Mouse (Mus musculus) small intestine, adult 2 months (tissue): ENCODE data around the gene Rpa2.
"Not testable (repeated sequence)": the region's sequence is repeated elsewhere in the genome, so short reads cannot be mapped to it uniquely, and the experiment has no call there.

Source experiments
- CTCF ChIP-seq: fragments of 200-500 bp; IDR thresholded peaks from 2 replicates; pipeline ENCODE4 v1.5.1; 2012; ENCODE audit warnings: low read depth, mild to moderate bottlenecking, control low read depth, inconsistent platforms, low read length, moderate library complexity, mixed read lengths; ENCODE audit not compliant: insufficient replicate concordance, insufficient read length; ENCODE audit errors: extremely low read depth
- POLR2A ChIP-seq: fragments of 200-500 bp; IDR thresholded peaks from 2 replicates; pipeline ENCODE4 v1.6.1; 2012; ENCODE audit warnings: low read depth, mild to moderate bottlenecking, control low read depth, inconsistent platforms, low read length, moderate library complexity

- not testable (repeated sequence) for TF ChIP-seq CTCF, POLR2A
These were observed 25.3 kb downstream of the Rpa2 start for GRCm38 (mm10) chr4:132793322-132794004.
